Mouse (Mus musculus): ENCODE measurements at regions not wholly inside any gene's neighbourhood (a gene's known extent, or its start where the extent isn't known, plus 50 kb on each side); places are given as distances from the start of the nearest gene placed in this dataset.

DNA sequence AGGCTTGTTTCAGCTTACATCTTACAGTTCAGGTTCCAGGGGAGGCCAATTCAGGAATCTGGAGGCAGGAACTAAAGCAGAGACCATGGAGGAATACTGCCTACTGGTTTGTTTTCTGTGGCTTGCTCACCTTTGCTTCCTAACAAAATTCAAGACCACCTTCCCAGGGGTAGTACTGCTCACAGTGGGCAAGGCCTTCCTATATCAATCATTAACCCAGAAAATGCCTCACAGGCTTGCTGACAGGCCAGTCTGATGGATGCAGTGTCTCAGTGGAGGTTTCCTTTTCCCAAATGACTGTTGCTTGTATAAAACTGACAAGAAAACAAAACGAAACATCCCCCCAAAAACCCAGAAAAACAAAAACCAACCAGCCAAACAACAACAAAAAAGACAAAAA, 95.8 kb upstream of the Klf13 start:
- TF ChIP-seq CTCF (IDR thresholded peaks at IDR 0.05; ENCODE audit: borderline replicate concordance, insufficient read depth, low read depth, low read length) (no peak), POLR2A (IDR thresholded peaks at IDR 0.05; ENCODE audit: borderline replicate concordance, insufficient read depth, low read length) (no peak)

Measured in cerebellum, adult 2 months (tissue).